Mouse (Mus musculus): ENCODE data around the gene Tmem41a. TPM values are rescaled to one million over a fixed set of nuclear protein-coding genes. Genes with fewer than 3 reads are reported as not detected.

Tmem41a gene
- total and polyA plus RNA-seq, 3 experiments: 43.5 to 87.1 (median 62.0) TPM

GRCm38 (mm10) chr16:21969874-21970273, 22.5 kb upstream of the Tmem41a start:
- Histone ChIP-seq H3K27ac (ENCODE audit: insufficient read depth, low read depth) (no peak overlapping the region), H3K4me1 (ENCODE audit: control insufficient read depth in 1 of 2, insufficient read depth in 2 of 2) (no peaks in the 10 kb centered on the region), H3K9ac (ENCODE audit: insufficient read depth, low read depth) (no peak overlapping the region), H3K36me3 (replicated peaks in 1 of 2; ENCODE audit: control insufficient read depth in 1 of 2, insufficient read depth in 1 of 2, low read length in 1 of 2) (peaks cover 0 to 2% of the 10 kb centered on the region in 2 experiments), H3K4me2 (ENCODE audit: insufficient read depth, low read depth, poor library complexity, severe bottlenecking) (no peak overlapping the region), H3K4me3 (replicated peaks in 1 of 3; ENCODE audit: low read depth in 2 of 3, low read length in 2 of 3, poor library complexity in 1 of 3) (no peak overlapping the region), H3K9me3 (replicated peaks; ENCODE audit: low read length) (no peaks in the 10 kb centered on the region), H3K79me2 (replicated peaks; ENCODE audit: control insufficient read depth, extremely low read depth, insufficient read depth, poor library complexity, severe bottlenecking) (no peaks in the 10 kb centered on the region), H3K27me3 (replicated peaks) (no peaks in the 10 kb centered on the region)
- dilution Hi-C loops (cut with MboI; ENCODE audit: extremely low pct_ligation_motif_present, extremely low pct_unique_long_range_greater_than_20kb, low sequenced_read_pairs) (no loop called here), in situ Hi-C loops (cut with MboI; ENCODE audit: low pct_ligation_motif_present, low pct_unique_long_range_greater_than_20kb, low sequenced_read_pairs) (no loop called here)
- DNase-seq (ENCODE audit: extremely low read depth): no peak
- TF ChIP-seq GABPA (IDR thresholded peaks at IDR 0.05; ENCODE audit: insufficient replicate concordance, low read depth, low read length) (no peak), CHD1 (IDR thresholded peaks at IDR 0.05; ENCODE audit: low read depth, low read length) (no peak), EP300 (IDR thresholded peaks at IDR 0.05; ENCODE audit: low read length) (no peak), HCFC1 (IDR thresholded peaks at IDR 0.05; ENCODE audit: low read depth, low read length) (no peak), JUND (conservative IDR thresholded peaks at IDR 0.05; ENCODE audit: low read depth, low read length) (no peak), ZC3H11A (IDR thresholded peaks at IDR 0.05; ENCODE audit: low read depth, low read length) (no peak), RCOR1 (conservative IDR thresholded peaks at IDR 0.05; ENCODE audit: low read depth, low read length) (no peak), JUN (IDR thresholded peaks at IDR 0.05; ENCODE audit: insufficient read depth, low read depth, low read length) (no peak), SIN3A (IDR thresholded peaks at IDR 0.05; ENCODE audit: low read length) (no peak), ZNF384 (IDR thresholded peaks at IDR 0.05; ENCODE audit: low read depth, low read length) (no peak), TCF12 (IDR thresholded peaks at IDR 0.05; ENCODE audit: low read depth, low read length) (no peak), MYC (IDR thresholded peaks at IDR 0.05; ENCODE audit: low read depth, low read length) (no peak), UBTF (IDR thresholded peaks at IDR 0.05; ENCODE audit: low read depth, low read length) (no peak), SMC3 (IDR thresholded peaks at IDR 0.05; ENCODE audit: low read depth, low read length) (no peak)

GRCm38 (mm10) chr16:21965576-21965975, 18.2 kb upstream of the Tmem41a start:
- H3K36me3 ChIP-seq (replicated peaks in 1 of 2; ENCODE audit: control insufficient read depth in 1 of 2, insufficient read depth in 1 of 2, low read length in 1 of 2): peaks cover 0 to 2% of the 10 kb centered on the region in 2 experiments
- no peak for DNase-seq (ENCODE audit: extremely low read depth)
- no peaks in the 10 kb centered on the region for H3K27me3 ChIP-seq (replicated peaks)
- no peak for TF ChIP-seq JUN (IDR thresholded peaks at IDR 0.05; ENCODE audit: insufficient read depth, low read depth, low read length)
- no peak for TF ChIP-seq PAX5 (IDR thresholded peaks at IDR 0.05; ENCODE audit: low read length)
- no peaks in the 10 kb centered on the region for H3K79me2 ChIP-seq (replicated peaks; ENCODE audit: control insufficient read depth, extremely low read depth, insufficient read depth, poor library complexity, severe bottlenecking)
- H3K9me3 ChIP-seq (replicated peaks; ENCODE audit: low read length): no peaks in the 10 kb centered on the region
- in situ Hi-C loops (cut with MboI; ENCODE audit: low pct_ligation_motif_present, low pct_unique_long_range_greater_than_20kb, low sequenced_read_pairs): no loop called here
- dilution Hi-C loops (cut with MboI; ENCODE audit: extremely low pct_ligation_motif_present, extremely low pct_unique_long_range_greater_than_20kb, low sequenced_read_pairs): no loop called here
- no peak overlapping the region for H3K4me3 ChIP-seq (replicated peaks in 1 of 3; ENCODE audit: low read depth in 2 of 3, low read length in 2 of 3, poor library complexity in 1 of 3)
- no peak overlapping the region for H3K27ac ChIP-seq (ENCODE audit: insufficient read depth, low read depth)
- H3K4me1 ChIP-seq (ENCODE audit: control insufficient read depth in 1 of 2, insufficient read depth in 2 of 2): no peaks in the 10 kb centered on the region
- no peak overlapping the region for H3K4me2 ChIP-seq (ENCODE audit: insufficient read depth, low read depth, poor library complexity, severe bottlenecking)
- H3K9ac ChIP-seq (ENCODE audit: insufficient read depth, low read depth): no peak overlapping the region
